ENCODE assay signal across 27 mouse cellular contexts in genomic region chr4:124746577-124746976, GRCm38 (mm10).
"Had no signal": no experiment of that assay in that cellular context is flagged by ENCODE, and none has a peak within 500 bp of the region (broad histone marks: within the 10 kb centered on the region; RNA-seq: fewer than 3 reads in every experiment).

No protein-coding gene starts in this region.

- H3K9me3 ChIP-seq: heart, embryonic 10.5 days; heart, embryonic 12.5 days; hindbrain, embryonic 10.5 days; hindbrain, embryonic 12.5 days; intestine, embryonic 15.5 days; kidney, embryonic 15.5 days; limb, embryonic 13.5 days; limb, embryonic 15.5 days; liver, embryonic 13.5 days; liver, embryonic 15.5 days had no signal

- H3K27me3 ChIP-seq: intestine, embryonic 15.5 days; kidney, embryonic 15.5 days; limb, embryonic 13.5 days; limb, embryonic 15.5 days; liver, embryonic 13.5 days; liver, embryonic 15.5 days had no signal

- ATAC-seq: hindbrain, embryonic 16.5 days; inflammation-experienced regulatory T-cells, adult 6 months; intestine, embryonic 15.5 days; intestine, postnatal 0 days had no signal

- H3K9ac ChIP-seq: heart, embryonic 12.5 days; hindbrain, embryonic 12.5 days; hindbrain, embryonic 14.5 days; intestine, embryonic 15.5 days; kidney, embryonic 15.5 days; limb, embryonic 13.5 days; limb, embryonic 15.5 days; liver, embryonic 13.5 days; liver, embryonic 15.5 days had no signal

- H3K36me3 ChIP-seq: hindbrain, embryonic 10.5 days; liver, embryonic 13.5 days had no signal

- H3K4me3 ChIP-seq: gastrocnemius, adult 2 months; heart, embryonic 10.5 days; heart, embryonic 12.5 days; hindbrain, embryonic 10.5 days; hindbrain, embryonic 12.5 days; intestine, embryonic 15.5 days; kidney, embryonic 15.5 days; limb, embryonic 13.5 days; limb, embryonic 15.5 days; liver, embryonic 13.5 days; liver, embryonic 15.5 days had no signal

- H3K4me2 ChIP-seq: heart, embryonic 12.5 days; hindbrain, embryonic 12.5 days; hindbrain, embryonic 14.5 days; intestine, embryonic 15.5 days; kidney, embryonic 15.5 days; limb, embryonic 13.5 days; limb, embryonic 15.5 days; liver, embryonic 13.5 days; liver, embryonic 15.5 days had no signal

- DNase-seq: gastrocnemius, adult 2 months; gastrocnemius, postnatal 10 days; gastrocnemius, postnatal 25 days; heart, adult 18-20 months; heart, postnatal 10 days; heart, postnatal 4 days; kidney, adult 18-20 months; kidney, adult 9 months; kidney, postnatal 14 days; kidney, postnatal 36 days; layer of hippocampus, adult 9-11 months; layer of hippocampus, postnatal 36 days; left cerebral cortex, postnatal 4 days; liver, embryonic 13.5 days had no signal

- H3K27ac ChIP-seq: gastrocnemius, adult 2 months; heart, embryonic 10.5 days; hindbrain, embryonic 10.5 days; hindbrain, embryonic 12.5 days; hindbrain, embryonic 14.5 days; intestine, embryonic 15.5 days; kidney, embryonic 15.5 days; limb, embryonic 13.5 days; limb, embryonic 15.5 days; liver, embryonic 13.5 days; liver, embryonic 15.5 days had no signal
